Mouse (Mus musculus) liver, postnatal 0 days (tissue): ENCODE data around the gene Thnsl2. TPM values are rescaled to one million over a fixed set of nuclear protein-coding genes. Genes with fewer than 3 reads are reported as not detected.

ENCODE experiments used
- ATAC-seq: fragments of 200-750 bp; cut with Nextera tagmentation; 2 replicates; pipeline ENCODE4 v1.8.0; 2017; ENCODE audit warnings: mild to moderate bottlenecking, moderate library complexity
- DNase-seq: peaks from one replicate; pipeline ENCODE4 v3.0.0-alpha.2; 2016
- H3K27ac ChIP-seq: fragments of 300-500 bp; sonication (generic); 2 replicates; pipeline ENCODE4 v1.5.1; 2014; ENCODE audit warnings: antibody characterized with exemption, moderate library complexity, mild to moderate bottlenecking, low read depth
- H3K27me3 ChIP-seq: fragments of 300-500 bp; sonication (generic); 2 replicates; pipeline ENCODE4 v1.6.1; 2014; ENCODE audit warnings: low read length, control low read depth, mixed read lengths; ENCODE audit not compliant: insufficient read depth
- H3K36me3 ChIP-seq: fragments of 300-500 bp; sonication (generic); replicated peaks from 2 replicates; pipeline ENCODE4 v1.6.1; 2014; ENCODE audit warnings: mild to moderate bottlenecking, control low read depth, low read length, moderate library complexity, mixed read lengths; ENCODE audit not compliant: insufficient read depth
- H3K4me1 ChIP-seq: fragments of 300-500 bp; sonication (generic); 2 replicates; pipeline ENCODE4 v1.6.1; 2014; ENCODE audit warnings: antibody characterized with exemption, mild to moderate bottlenecking, control low read depth; ENCODE audit not compliant: insufficient read depth
- H3K4me2 ChIP-seq: fragments of 300-500 bp; sonication (generic); 2 replicates; pipeline ENCODE4 v1.6.1; 2014; ENCODE audit warnings: low read depth, mild to moderate bottlenecking, low read length, moderate library complexity, mixed read lengths
- H3K4me3 ChIP-seq: fragments of 300-500 bp; sonication (generic); 2 replicates; pipeline ENCODE4 v1.5.1; 2014; ENCODE audit warnings: low read depth, low read length
- H3K9ac ChIP-seq: fragments of 300-500 bp; sonication (generic); replicated peaks from 2 replicates; pipeline ENCODE4 v1.6.1; 2014; ENCODE audit warnings: mild to moderate bottlenecking, moderate library complexity
- H3K9me3 ChIP-seq: fragments of 300-500 bp; sonication (generic); 2 replicates; pipeline ENCODE4 v1.6.1; 2016; ENCODE audit warnings: mild to moderate bottlenecking, control low read depth, low read length, mixed read lengths
- CTCF ChIP-seq: sonication (generic); IDR thresholded peaks from 2 replicates; pipeline ENCODE4 v1.5.1; 2016; ENCODE audit warnings: antibody characterized with exemption, low read depth
- EP300 ChIP-seq: IDR thresholded peaks from 2 replicates; pipeline ENCODE4 v1.6.1; 2016; ENCODE audit warnings: antibody characterized with exemption, low read depth, mild to moderate bottlenecking
- WGBS: fragments of 180-500 bp; shearing (Covaris S2); extraction: QIAGEN DNeasy Blood & Tissue Kit; methylation state at CpG from one replicate; pipeline ENCODE4 v1.1.7; 2014; ENCODE audit not compliant: insufficient replicate concordance; 5-methylcytosine and 5-hydroxymethylcytosine counted together
- polyA plus RNA-seq: library from polyadenylated mRNA; unstranded; fragments of >200 nt; fragmentation: Nextera tagmentation; extraction: Ambion mirVana; gene quantifications from 2 replicates; pipeline ENCODE4 v1.2.1, GENCODE M21; 2015

The Thnsl2 gene
- polyA plus RNA-seq, 1 experiment from 2014 or later = 35.4 TPM

DNA sequence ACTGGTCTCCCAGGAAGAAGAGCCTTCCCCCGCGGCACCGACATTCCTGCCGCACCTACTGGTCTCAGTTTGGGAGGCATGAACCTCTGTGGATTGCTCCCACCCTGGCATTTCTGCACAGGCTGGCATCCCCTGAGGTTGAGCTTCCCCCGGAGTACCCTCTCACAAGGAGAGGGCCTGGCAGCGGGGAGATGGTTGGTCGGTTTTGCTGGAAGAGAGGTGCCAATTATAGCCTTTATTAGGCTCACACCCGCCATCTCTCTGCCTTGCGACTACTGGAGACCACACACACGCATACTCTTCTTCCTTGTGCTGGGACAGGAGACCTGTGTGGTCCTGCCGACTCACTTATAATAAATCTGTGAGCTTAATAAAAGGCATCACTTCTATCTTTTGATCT, 62.2 kb downstream of the Thnsl2 start:
- DNase-seq = no peak
- no peaks in the 10 kb centered on the region for H3K27me3 ChIP-seq
- H3K9ac ChIP-seq = no peak overlapping the region
- no peaks in the 10 kb centered on the region for H3K4me1 ChIP-seq
- H3K36me3 ChIP-seq = no peaks in the 10 kb centered on the region
- H3K4me3 ChIP-seq = no peak overlapping the region
- ATAC-seq = no peak
- H3K9me3 ChIP-seq = no peaks in the 10 kb centered on the region
- H3K27ac ChIP-seq = no peak overlapping the region
- no peak overlapping the region for H3K4me2 ChIP-seq
- TF ChIP-seq EP300 (no peak), CTCF (no peak)
- 77% methylated on average over 11 of the region's 11 CpGs for WGBS

DNA sequence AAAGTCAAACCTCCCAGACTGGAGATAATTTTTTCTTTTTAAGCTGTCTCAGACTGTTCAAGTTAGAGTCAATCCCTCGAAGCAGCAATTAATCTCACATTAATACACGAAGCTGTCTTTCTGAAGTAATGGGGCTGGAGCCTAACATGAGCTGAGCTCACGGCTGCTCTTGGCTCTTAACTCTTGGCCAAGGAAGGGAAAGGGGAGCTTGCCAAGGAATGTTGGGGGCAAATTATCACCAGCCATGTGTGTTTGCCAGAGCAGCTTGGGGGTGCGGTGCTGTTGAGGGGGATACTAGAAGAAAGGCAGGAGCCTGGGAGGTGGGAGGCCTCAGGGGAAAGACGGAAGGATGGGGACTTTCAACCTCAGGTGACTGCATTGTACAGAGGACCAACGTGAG, 63.0 kb downstream of the Thnsl2 start:
- WGBS = 73% methylated on average over 6 of the region's 6 CpGs
- DNase-seq (no peak), ATAC-seq (no peak)
- Histone ChIP-seq H3K4me2 (no peak overlapping the region), H3K4me1 (no peaks in the 10 kb centered on the region), H3K36me3 (no peaks in the 10 kb centered on the region), H3K4me3 (no peak overlapping the region), H3K9ac (no peak overlapping the region), H3K27ac (no peak overlapping the region), H3K9me3 (no peaks in the 10 kb centered on the region), H3K27me3 (no peaks in the 10 kb centered on the region)
- TF ChIP-seq CTCF (no peak), EP300 (no peak)

Other genes with a start within 250 kb of the Thnsl2 start
- not detected in 2 replicates for gene Tex37, start 225.5 kb downstream of the Thnsl2 start, polyA plus RNA-seq
- not detected in 2 replicates for gene Foxi3, start 187.9 kb downstream of the Thnsl2 start, polyA plus RNA-seq
- 6,645 and 7,607 TPM in 2 replicates for gene Fabp1, start 55.4 kb upstream of the Thnsl2 start, polyA plus RNA-seq
- 47.0 and 49.2 TPM in 2 replicates for gene Krcc1, start 127.2 kb upstream of the Thnsl2 start, polyA plus RNA-seq
- 0.22 and 0.59 TPM in 2 replicates for gene Smyd1, start 177.8 kb upstream of the Thnsl2 start, polyA plus RNA-seq
- gene Cd8b1, start 178.3 kb upstream of the Thnsl2 start, polyA plus RNA-seq = 0.09 TPM in 1 of 2 replicates, not detected in the other
- gene Cd8a, start 229.0 kb upstream of the Thnsl2 start, polyA plus RNA-seq = 0.04 TPM in 1 of 2 replicates, not detected in the other